Mouse (Mus musculus) neutrophil, adult 5-6 weeks (primary cell): ENCODE data around the gene Brix1. TPM values are rescaled to one million over a fixed set of nuclear protein-coding genes. Genes with fewer than 3 reads are reported as not detected.
"Not testable (repeated sequence)": the region's sequence is repeated elsewhere in the genome, so short reads cannot be mapped to it uniquely, and the experiment has no call there.

Source experiments
- ATAC-seq: fragments of 151-379, 151-347 bp; 2 replicates; pipeline ENCODE4 v1.8.0; 2017; ENCODE audit warnings: mild to moderate bottlenecking, moderate TSS enrichment; ENCODE audit not compliant: insufficient number of reproducible peaks, poor library complexity, low FRiP score, severe bottlenecking; ENCODE audit errors: extremely low read depth
- total RNA-seq: library from RNA; stranded (forward); fragments of 200-1000 nt; gene quantifications from 2 replicates; pipeline ENCODE4 v1.2.3, GENCODE M21; 2017

Brix1 gene
- 16.2 and 19.4 TPM in 2 replicates for total RNA-seq

- peak; percentile 100 for ATAC-seq
Measured at GRCm38 (mm10) chr15:10485484-10486364, at the start of gene Brix1, which contains the start of gene Rad1. Gene Brix1, minus strand, starts transcription at chr15:10485947. Gene Rad1, plus strand, starts transcription at chr15:10486018.

- no peak for ATAC-seq
Measured at GRCm38 (mm10) chr15:10534591-10534990, 48.8 kb upstream of the Brix1 start.

- not testable (repeated sequence) for ATAC-seq
Measured at GRCm38 (mm10) chr15:10533361-10533760, 47.6 kb upstream of the Brix1 start.

GRCm38 (mm10) chr15:10531352-10531751 lies 45.6 kb upstream of the Brix1 start:
- no peak for ATAC-seq

- ATAC-seq = no peak
Measured at GRCm38 (mm10) chr15:10525896-10526295, 40.1 kb upstream of the Brix1 start.

- ATAC-seq = no peak
Measured at GRCm38 (mm10) chr15:10515166-10515565, 29.4 kb upstream of the Brix1 start.

- no peak for ATAC-seq
Measured at GRCm38 (mm10) chr15:10506099-10506498, 20.4 kb upstream of the Brix1 start.

- ATAC-seq = no peak
Measured at GRCm38 (mm10) chr15:10500838-10501719, 15.3 kb upstream of the Brix1 start.

- no peak for ATAC-seq
Measured at GRCm38 (mm10) chr15:10500035-10500434, 14.3 kb upstream of the Brix1 start.

- no peak for ATAC-seq
Measured at GRCm38 (mm10) chr15:10499593-10499992, 13.8 kb upstream of the Brix1 start.

- not testable (repeated sequence) for ATAC-seq
Measured at GRCm38 (mm10) chr15:10496696-10497095, 10.9 kb upstream of the Brix1 start.

- ATAC-seq = no peak
Measured at GRCm38 (mm10) chr15:10495944-10496343, 10.2 kb upstream of the Brix1 start.

GRCm38 (mm10) chr15:10490101-10490500 lies 4.4 kb upstream of the Brix1 start:
- ATAC-seq = no peak

- no peak for ATAC-seq
Measured at GRCm38 (mm10) chr15:10487246-10487645, 1.5 kb upstream of the Brix1 start.

GRCm38 (mm10) chr15:10486365-10486839 lies 655 bp upstream of the Brix1 start:
- ATAC-seq = no peak

- no peak for ATAC-seq
Measured at GRCm38 (mm10) chr15:10470941-10471340, 14.8 kb downstream of the Brix1 start.

- peak; percentile 91 for ATAC-seq
Measured at GRCm38 (mm10) chr15:10470151-10470831, 15.5 kb downstream of the Brix1 start, which contains the start of gene Dnajc21. Gene Dnajc21, minus strand, starts transcription at chr15:10470516.

- ATAC-seq = no peak
Measured at GRCm38 (mm10) chr15:10469641-10470150, 16.1 kb downstream of the Brix1 start.

GRCm38 (mm10) chr15:10468761-10469160 lies 17.0 kb downstream of the Brix1 start:
- no peak for ATAC-seq
